Mouse (Mus musculus): ENCODE results near the gene Lrmda. TPM values are rescaled to one million over a fixed set of nuclear protein-coding genes. Genes with fewer than 3 reads are reported as not detected.

The Lrmda gene
- polyA plus RNA-seq, 1 experiment from 2014 or later, result 1.8 TPM

GRCm38 (mm10) chr14:22964796-22965660, 945.5 kb downstream of the Lrmda start:
- H3K4me2 ChIP-seq (replicated peaks; ENCODE audit: low read depth), result no peak overlapping the region
- no peak overlapping the region for H3K27ac ChIP-seq (ENCODE audit: low read depth, low read length)
- no peaks in the 10 kb centered on the region for H3K36me3 ChIP-seq (ENCODE audit: control insufficient read depth, insufficient read depth)
- ATAC-seq, result no peak
- H3K4me1 ChIP-seq (replicated peaks; ENCODE audit: control insufficient read depth, insufficient read depth, low read length), result no peaks in the 10 kb centered on the region
- H3K9ac ChIP-seq (ENCODE audit: low read depth, low read length), result no peak overlapping the region
- no peak for TF ChIP-seq CTCF (IDR thresholded peaks at IDR 0.05; ENCODE audit: low read depth)
- H3K27me3 ChIP-seq (replicated peaks; ENCODE audit: control insufficient read depth, insufficient read depth, low read length), result no peaks in the 10 kb centered on the region
- H3K4me3 ChIP-seq (ENCODE audit: low read depth, low read length), result no peak overlapping the region
- H3K9me3 ChIP-seq (ENCODE audit: control insufficient read depth), result no peaks in the 10 kb centered on the region
- WGBS, result 69% methylated on average over 9 of the region's 9 CpGs

GRCm38 (mm10) chr14:22968705-22969104, 949.2 kb downstream of the Lrmda start:
- TF ChIP-seq CTCF (IDR thresholded peaks at IDR 0.05; ENCODE audit: low read depth), result no peak
- H3K9me3 ChIP-seq (ENCODE audit: control insufficient read depth), result no peaks in the 10 kb centered on the region
- H3K27me3 ChIP-seq (replicated peaks; ENCODE audit: control insufficient read depth, insufficient read depth, low read length), result no peaks in the 10 kb centered on the region
- no peak overlapping the region for H3K9ac ChIP-seq (ENCODE audit: low read depth, low read length)
- no peak for ATAC-seq
- no peak overlapping the region for H3K4me2 ChIP-seq (replicated peaks; ENCODE audit: low read depth)
- H3K36me3 ChIP-seq (ENCODE audit: control insufficient read depth, insufficient read depth), result no peaks in the 10 kb centered on the region
- WGBS, result 71% methylated on average over 5 of the region's 5 CpGs
- H3K4me3 ChIP-seq (ENCODE audit: low read depth, low read length), result no peak overlapping the region
- no peaks in the 10 kb centered on the region for H3K4me1 ChIP-seq (replicated peaks; ENCODE audit: control insufficient read depth, insufficient read depth, low read length)
- no peak overlapping the region for H3K27ac ChIP-seq (ENCODE audit: low read depth, low read length)

- Histone ChIP-seq H3K9ac (ENCODE audit: low read depth, low read length) (no peak overlapping the region), H3K36me3 (ENCODE audit: control insufficient read depth, insufficient read depth) (no peaks in the 10 kb centered on the region), H3K4me2 (replicated peaks; ENCODE audit: low read depth) (no peak overlapping the region), H3K4me1 (replicated peaks; ENCODE audit: control insufficient read depth, insufficient read depth, low read length) (no peaks in the 10 kb centered on the region), H3K4me3 (ENCODE audit: low read depth, low read length) (no peak overlapping the region), H3K27me3 (replicated peaks; ENCODE audit: control insufficient read depth, insufficient read depth, low read length) (no peaks in the 10 kb centered on the region), H3K9me3 (ENCODE audit: control insufficient read depth) (no peaks in the 10 kb centered on the region), H3K27ac (ENCODE audit: low read depth, low read length) (no peak overlapping the region)
- ATAC-seq, result no peak
- no peak for TF ChIP-seq CTCF (IDR thresholded peaks at IDR 0.05; ENCODE audit: low read depth)
- 60% methylated on average over 2 of the region's 2 CpGs for WGBS
Measured at GRCm38 (mm10) chr14:22986736-22987135, 967.2 kb downstream of the Lrmda start.

GRCm38 (mm10) chr14:22988090-22988669, 968.7 kb downstream of the Lrmda start:
- WGBS, result 78% methylated on average over 3 of the region's 3 CpGs
- no peak overlapping the region for H3K4me2 ChIP-seq (replicated peaks; ENCODE audit: low read depth)
- H3K4me1 ChIP-seq (replicated peaks; ENCODE audit: control insufficient read depth, insufficient read depth, low read length), result no peaks in the 10 kb centered on the region
- no peak for ATAC-seq
- H3K4me3 ChIP-seq (ENCODE audit: low read depth, low read length), result no peak overlapping the region
- no peaks in the 10 kb centered on the region for H3K36me3 ChIP-seq (ENCODE audit: control insufficient read depth, insufficient read depth)
- no peaks in the 10 kb centered on the region for H3K9me3 ChIP-seq (ENCODE audit: control insufficient read depth)
- H3K27ac ChIP-seq (ENCODE audit: low read depth, low read length), result no peak overlapping the region
- TF ChIP-seq CTCF (IDR thresholded peaks at IDR 0.05; ENCODE audit: low read depth), result no peak
- no peak overlapping the region for H3K9ac ChIP-seq (ENCODE audit: low read depth, low read length)
- no peaks in the 10 kb centered on the region for H3K27me3 ChIP-seq (replicated peaks; ENCODE audit: control insufficient read depth, insufficient read depth, low read length)

GRCm38 (mm10) chr14:22995184-22995935, 975.8 kb downstream of the Lrmda start:
- H3K27ac ChIP-seq (ENCODE audit: low read depth, low read length), result no peak overlapping the region
- H3K4me1 ChIP-seq (replicated peaks; ENCODE audit: control insufficient read depth, insufficient read depth, low read length), result no peaks in the 10 kb centered on the region
- H3K9me3 ChIP-seq (ENCODE audit: control insufficient read depth), result no peaks in the 10 kb centered on the region
- no peak overlapping the region for H3K9ac ChIP-seq (ENCODE audit: low read depth, low read length)
- no peak for TF ChIP-seq CTCF (IDR thresholded peaks at IDR 0.05; ENCODE audit: low read depth)
- WGBS, result 74% methylated on average over 8 of the region's 8 CpGs
- no peaks in the 10 kb centered on the region for H3K36me3 ChIP-seq (ENCODE audit: control insufficient read depth, insufficient read depth)
- no peak overlapping the region for H3K4me2 ChIP-seq (replicated peaks; ENCODE audit: low read depth)
- H3K4me3 ChIP-seq (ENCODE audit: low read depth, low read length), result no peak overlapping the region
- ATAC-seq, result no peak
- H3K27me3 ChIP-seq (replicated peaks; ENCODE audit: control insufficient read depth, insufficient read depth, low read length), result no peaks in the 10 kb centered on the region

- no peak for ATAC-seq
- H3K4me3 ChIP-seq (ENCODE audit: low read depth, low read length), result no peak overlapping the region
- no peaks in the 10 kb centered on the region for H3K36me3 ChIP-seq (ENCODE audit: control insufficient read depth, insufficient read depth)
- no peaks in the 10 kb centered on the region for H3K27me3 ChIP-seq (replicated peaks; ENCODE audit: control insufficient read depth, insufficient read depth, low read length)
- WGBS, result 91% methylated on average over 3 of the region's 3 CpGs
- no peak for TF ChIP-seq CTCF (IDR thresholded peaks at IDR 0.05; ENCODE audit: low read depth)
- H3K9me3 ChIP-seq (ENCODE audit: control insufficient read depth), result no peaks in the 10 kb centered on the region
- H3K4me2 ChIP-seq (replicated peaks; ENCODE audit: low read depth), result no peak overlapping the region
- no peak overlapping the region for H3K9ac ChIP-seq (ENCODE audit: low read depth, low read length)
- no peaks in the 10 kb centered on the region for H3K4me1 ChIP-seq (replicated peaks; ENCODE audit: control insufficient read depth, insufficient read depth, low read length)
- no peak overlapping the region for H3K27ac ChIP-seq (ENCODE audit: low read depth, low read length)
Measured at GRCm38 (mm10) chr14:22998906-22999305, 979.4 kb downstream of the Lrmda start.

All from intestine, postnatal 0 days (tissue).